Mouse (Mus musculus): ENCODE data around the gene Gm5136.

Gm5136 gene

GRCm38 (mm10) chr10:108699946-108700345, at the start of gene Gm5136:
Gm5136 (minus strand) TSS chr10:108700160.
- DNase-seq (ENCODE audit: low spot score in 2 of 2) = no peak

GRCm38 (mm10) chr10:108743759-108744158, 43.8 kb upstream of the Gm5136 start:
- no peak for DNase-seq (ENCODE audit: low spot score in 2 of 2)

GRCm38 (mm10) chr10:108733982-108734381, 34.0 kb upstream of the Gm5136 start:
- no peak for DNase-seq (ENCODE audit: low spot score in 2 of 2)

GRCm38 (mm10) chr10:108728961-108729360, 29.0 kb upstream of the Gm5136 start:
- DNase-seq (ENCODE audit: low spot score in 2 of 2) = no peak

GRCm38 (mm10) chr10:108726391-108726790, 26.4 kb upstream of the Gm5136 start:
- no peak for DNase-seq (ENCODE audit: low spot score in 2 of 2)

GRCm38 (mm10) chr10:108724878-108725277, 24.9 kb upstream of the Gm5136 start:
- DNase-seq (ENCODE audit: low spot score in 2 of 2) = no peak

GRCm38 (mm10) chr10:108710514-108710913, 10.6 kb upstream of the Gm5136 start:
- no peak for DNase-seq (ENCODE audit: low spot score in 2 of 2)

- DNase-seq (ENCODE audit: low spot score in 2 of 2) = no peak
Observed at GRCm38 (mm10) chr10:108705658-108706057, 5.7 kb upstream of the Gm5136 start.

- no peak for DNase-seq (ENCODE audit: low spot score in 2 of 2)
Observed at GRCm38 (mm10) chr10:108701361-108702128, 1.6 kb upstream of the Gm5136 start.

- DNase-seq (ENCODE audit: low spot score in 2 of 2) = no peak
Observed at GRCm38 (mm10) chr10:108697062-108697461, 2.9 kb downstream of the Gm5136 start.

GRCm38 (mm10) chr10:108690954-108691353, 9.0 kb downstream of the Gm5136 start:
- DNase-seq (ENCODE audit: low spot score in 2 of 2) = no peak

GRCm38 (mm10) chr10:108686696-108687095, 13.3 kb downstream of the Gm5136 start:
- DNase-seq (ENCODE audit: low spot score in 2 of 2) = no peak

- no peak for DNase-seq (ENCODE audit: low spot score in 2 of 2)
Observed at GRCm38 (mm10) chr10:108679675-108680390, 20.1 kb downstream of the Gm5136 start.

GRCm38 (mm10) chr10:108677053-108677452, 22.9 kb downstream of the Gm5136 start:
- DNase-seq (ENCODE audit: low spot score in 2 of 2) = no peak

- no peak for DNase-seq (ENCODE audit: low spot score in 2 of 2)
Observed at GRCm38 (mm10) chr10:108668944-108669343, 31.0 kb downstream of the Gm5136 start.

- DNase-seq (ENCODE audit: low spot score in 2 of 2) = no peak
Observed at GRCm38 (mm10) chr10:108660295-108660694, 39.7 kb downstream of the Gm5136 start.

- DNase-seq (ENCODE audit: low spot score in 2 of 2) = no peak
Observed at GRCm38 (mm10) chr10:108658300-108658699, 41.7 kb downstream of the Gm5136 start.

- DNase-seq (ENCODE audit: low spot score in 2 of 2) = no peak
Observed at GRCm38 (mm10) chr10:108657669-108658068, 42.3 kb downstream of the Gm5136 start.

- no peak for DNase-seq (ENCODE audit: low spot score in 2 of 2)
Observed at GRCm38 (mm10) chr10:108656898-108657297, 43.1 kb downstream of the Gm5136 start.

- no peak for DNase-seq (ENCODE audit: low spot score in 2 of 2)
Observed at GRCm38 (mm10) chr10:108655074-108655473, 44.9 kb downstream of the Gm5136 start.

GRCm38 (mm10) chr10:108652831-108653230, 47.1 kb downstream of the Gm5136 start:
- DNase-seq (ENCODE audit: low spot score in 2 of 2) = no peak

- DNase-seq (ENCODE audit: low spot score in 2 of 2) = no peak
Observed at GRCm38 (mm10) chr10:108652066-108652465, 47.9 kb downstream of the Gm5136 start.

- DNase-seq (ENCODE audit: low spot score in 2 of 2) = no peak
Observed at GRCm38 (mm10) chr10:108649174-108649573, 50.8 kb downstream of the Gm5136 start.
